Mouse (Mus musculus): ENCODE measurements around the gene Vsig2. TPM values are rescaled to one million over a fixed set of nuclear protein-coding genes. Genes with fewer than 3 reads are reported as not detected.

Vsig2 gene
- polyA plus RNA-seq, 1 experiment from 2014 or later: 57.6 TPM

GRCm38 (mm10) chr9:37568605-37569214 is 29.7 kb downstream of the Vsig2 start:
- H3K9ac ChIP-seq: no peak overlapping the region
- peak overlapping the region; percentile 30 for H3K4me2 ChIP-seq
- no peaks in the 10 kb centered on the region for H3K9me3 ChIP-seq
- H3K4me1 ChIP-seq: peaks cover 8% of the 10 kb centered on the region; the same call in 1 of the 2 replicates
- H3K27ac ChIP-seq: no peak overlapping the region
- 38% methylated on average over 4 of the region's 4 CpGs for WGBS
- peak; percentile 24; the same call in 1 of the 2 replicates for ATAC-seq (ENCODE audit: insufficient read depth, low FRiP score, low read depth)
- H3K36me3 ChIP-seq: no peaks in the 10 kb centered on the region
- H3K4me3 ChIP-seq (replicated peaks): no peak overlapping the region
- no peaks in the 10 kb centered on the region for H3K27me3 ChIP-seq (replicated peaks)

DNA sequence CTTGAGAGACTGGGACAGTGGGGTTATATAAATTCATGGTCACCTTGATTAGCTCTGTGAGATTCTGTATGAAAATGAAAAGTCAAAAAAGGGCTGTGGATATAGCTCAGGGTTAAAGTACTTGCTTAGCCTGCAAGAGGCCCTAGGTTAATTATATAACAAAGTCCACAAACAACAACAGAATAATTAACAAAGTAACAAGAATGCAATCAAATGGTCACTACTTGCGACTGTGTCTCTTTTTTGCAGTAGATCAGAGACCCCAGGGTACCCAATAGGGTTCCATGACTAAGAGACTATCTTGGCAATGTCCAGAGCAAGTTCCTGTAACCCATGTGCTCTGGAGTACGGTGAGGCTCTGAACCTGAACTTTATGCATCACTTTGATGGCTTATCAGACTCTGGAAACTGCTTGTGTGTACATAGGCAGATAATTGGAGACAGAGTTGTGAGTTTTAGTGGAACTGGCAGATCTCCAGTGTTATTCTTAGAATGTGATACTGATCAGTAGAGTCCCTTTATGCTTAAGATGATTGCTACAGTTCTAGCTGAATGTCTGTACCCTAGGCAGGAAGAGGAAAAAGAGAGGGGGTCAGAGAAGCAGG is 30.3 kb downstream of the Vsig2 start:
- Histone ChIP-seq H3K4me3 (replicated peaks) (no peak overlapping the region), H3K4me1 (peaks cover 8% of the 10 kb centered on the region; the same call in 1 of the 2 replicates), H3K9ac (no peak overlapping the region), H3K27me3 (replicated peaks) (no peaks in the 10 kb centered on the region), H3K9me3 (no peaks in the 10 kb centered on the region), H3K27ac (no peak overlapping the region), H3K36me3 (no peaks in the 10 kb centered on the region), H3K4me2 (no peak overlapping the region)
- ATAC-seq (ENCODE audit: insufficient read depth, low FRiP score, low read depth): 0 out of 2 replicates have a peak, but pooled peaks have one; percentile 17
- WGBS: 67% methylated on average over 2 of the region's 2 CpGs

GRCm38 (mm10) chr9:37572204-37572876 is 33.3 kb downstream of the Vsig2 start:
- Histone ChIP-seq H3K4me3 (replicated peaks) (no peak overlapping the region), H3K4me2 (no peak overlapping the region), H3K9me3 (no peaks in the 10 kb centered on the region), H3K9ac (no peak overlapping the region), H3K27me3 (replicated peaks) (no peaks in the 10 kb centered on the region), H3K27ac (no peak overlapping the region), H3K4me1 (peaks cover 8% of the 10 kb centered on the region; the same call in 1 of the 2 replicates), H3K36me3 (no peaks in the 10 kb centered on the region)
- ATAC-seq (ENCODE audit: insufficient read depth, low FRiP score, low read depth): no peak
- 52% methylated on average over 3 of the region's 3 CpGs for WGBS

DNA sequence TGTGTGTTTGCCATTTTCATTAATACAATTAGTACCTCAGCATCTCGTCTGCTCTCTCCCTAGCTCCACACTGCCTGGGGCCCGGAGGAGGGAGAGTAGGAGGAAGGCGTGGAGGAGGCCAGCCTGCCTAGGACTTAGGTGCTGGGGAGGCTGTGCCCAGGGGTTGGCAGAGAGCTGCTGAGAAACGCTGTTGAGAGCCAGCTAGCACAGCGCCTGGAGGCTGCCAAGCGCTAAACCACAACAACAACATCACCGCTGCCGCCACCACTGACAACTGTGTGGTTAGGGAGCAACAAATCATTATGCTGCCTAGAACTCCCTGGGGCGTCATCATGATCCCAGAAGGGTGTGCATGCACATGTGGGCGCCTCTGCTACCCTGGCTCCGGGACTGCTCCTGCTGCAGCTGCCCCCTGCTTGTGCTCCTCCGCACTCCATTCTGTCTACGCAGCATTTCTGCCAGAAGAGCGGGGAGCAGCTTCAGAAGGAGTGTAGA is 37.4 kb downstream of the Vsig2 start:
- no peak for ATAC-seq (ENCODE audit: insufficient read depth, low FRiP score, low read depth)
- no peaks in the 10 kb centered on the region for H3K4me1 ChIP-seq
- H3K27me3 ChIP-seq (replicated peaks): no peaks in the 10 kb centered on the region
- H3K36me3 ChIP-seq: no peaks in the 10 kb centered on the region
- H3K9ac ChIP-seq: no peak overlapping the region
- no peak overlapping the region for H3K4me3 ChIP-seq (replicated peaks)
- no peak overlapping the region for H3K4me2 ChIP-seq
- H3K27ac ChIP-seq: no peak overlapping the region
- no peaks in the 10 kb centered on the region for H3K9me3 ChIP-seq
- 34% methylated on average over 14 of the region's 14 CpGs for WGBS

- ATAC-seq (ENCODE audit: insufficient read depth, low FRiP score, low read depth): no peak
- 89% methylated on average over 5 of the region's 5 CpGs for WGBS
- Histone ChIP-seq H3K4me2 (no peak overlapping the region), H3K9me3 (no peaks in the 10 kb centered on the region), H3K27ac (no peak overlapping the region), H3K9ac (no peak overlapping the region), H3K4me1 (no peaks in the 10 kb centered on the region), H3K27me3 (replicated peaks) (no peaks in the 10 kb centered on the region), H3K4me3 (replicated peaks) (no peak overlapping the region), H3K36me3 (no peaks in the 10 kb centered on the region)
These were observed 44.5 kb downstream of the Vsig2 start for GRCm38 (mm10) chr9:37583594-37583993.

DNA sequence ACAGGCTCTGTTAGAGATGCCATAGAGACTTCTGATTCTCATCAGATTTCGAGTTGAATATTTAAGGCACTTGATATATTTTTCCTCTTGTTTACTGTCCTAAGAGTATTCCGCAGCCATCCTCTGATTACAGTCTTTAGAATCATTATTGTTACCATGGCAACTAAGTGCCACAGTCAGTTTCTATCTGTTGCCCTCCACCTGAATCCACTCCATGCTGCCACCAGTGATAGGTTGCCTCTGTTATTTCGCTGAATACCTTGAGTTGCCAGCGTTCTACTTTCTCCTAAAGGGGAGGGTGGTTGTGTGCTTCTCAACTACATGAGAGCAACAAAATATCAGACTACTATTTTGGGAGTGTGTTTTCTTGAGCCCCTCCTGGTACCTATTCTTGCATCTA is 47.7 kb downstream of the Vsig2 start:
- H3K27ac ChIP-seq: no peak overlapping the region
- no peak for ATAC-seq (ENCODE audit: insufficient read depth, low FRiP score, low read depth)
- H3K4me1 ChIP-seq: no peaks in the 10 kb centered on the region
- no peak overlapping the region for H3K9ac ChIP-seq
- no peak overlapping the region for H3K4me2 ChIP-seq
- H3K36me3 ChIP-seq: no peaks in the 10 kb centered on the region
- H3K4me3 ChIP-seq (replicated peaks): no peak overlapping the region
- 73% methylated on average over 4 of the region's 4 CpGs for WGBS
- no peaks in the 10 kb centered on the region for H3K9me3 ChIP-seq
- H3K27me3 ChIP-seq (replicated peaks): no peaks in the 10 kb centered on the region

DNA sequence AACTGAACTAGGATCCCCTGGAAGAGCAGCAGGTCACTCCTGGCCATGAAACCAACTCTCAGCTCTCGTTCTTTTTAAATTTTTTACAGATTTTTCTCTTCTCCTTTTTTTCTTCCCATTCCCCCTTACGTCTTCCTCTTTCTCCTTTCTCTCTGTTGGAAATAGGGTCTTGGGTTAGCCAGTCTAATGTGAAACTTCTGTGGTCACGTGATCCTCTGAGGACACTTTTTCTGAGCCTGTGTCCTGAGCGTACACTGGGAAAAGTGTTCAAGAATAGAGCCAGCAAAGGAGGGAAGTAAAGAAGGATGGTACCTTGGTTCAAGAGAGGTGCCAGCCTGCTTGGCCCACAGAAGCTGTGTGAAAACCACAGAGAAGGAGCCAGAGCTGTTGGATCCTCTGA is 51.3 kb downstream of the Vsig2 start:
- no peak for ATAC-seq (ENCODE audit: insufficient read depth, low FRiP score, low read depth)
- no peaks in the 10 kb centered on the region for H3K9me3 ChIP-seq
- H3K27me3 ChIP-seq (replicated peaks): no peaks in the 10 kb centered on the region
- H3K36me3 ChIP-seq: no peaks in the 10 kb centered on the region
- H3K27ac ChIP-seq: no peak overlapping the region
- H3K4me1 ChIP-seq: no peaks in the 10 kb centered on the region
- no peak overlapping the region for H3K4me2 ChIP-seq
- WGBS: 82% methylated on average over 4 of the region's 4 CpGs
- no peak overlapping the region for H3K4me3 ChIP-seq (replicated peaks)
- H3K9ac ChIP-seq: no peak overlapping the region

- Histone ChIP-seq H3K9me3 (no peaks in the 10 kb centered on the region), H3K9ac (no peak overlapping the region), H3K4me2 (no peak overlapping the region), H3K4me1 (no peaks in the 10 kb centered on the region), H3K4me3 (replicated peaks) (no peak overlapping the region), H3K27me3 (replicated peaks) (no peaks in the 10 kb centered on the region), H3K36me3 (no peaks in the 10 kb centered on the region), H3K27ac (no peak overlapping the region)
- WGBS: 65% methylated on average over 2 of the region's 2 CpGs
- ATAC-seq (ENCODE audit: insufficient read depth, low FRiP score, low read depth): no peak
These were observed 53.0 kb downstream of the Vsig2 start for GRCm38 (mm10) chr9:37592025-37592424.

GRCm38 (mm10) chr9:37592633-37593032 is 53.6 kb downstream of the Vsig2 start:
- H3K27ac ChIP-seq: no peak overlapping the region

GRCm38 (mm10) chr9:37593690-37594089 is 54.6 kb downstream of the Vsig2 start:
- H3K4me3 ChIP-seq (replicated peaks): no peak overlapping the region
- no peaks in the 10 kb centered on the region for H3K4me1 ChIP-seq
- no peaks in the 10 kb centered on the region for H3K36me3 ChIP-seq
- no peak overlapping the region for H3K4me2 ChIP-seq
- no peaks in the 10 kb centered on the region for H3K27me3 ChIP-seq (replicated peaks)
- no peak for ATAC-seq (ENCODE audit: insufficient read depth, low FRiP score, low read depth)
- WGBS: 86% methylated on average over 3 of the region's 3 CpGs
- H3K27ac ChIP-seq: no peak overlapping the region
- H3K9me3 ChIP-seq: no peaks in the 10 kb centered on the region
- H3K9ac ChIP-seq: no peak overlapping the region

More at GRCm38 (mm10) chr9:37592633-37593032, 53.6 kb downstream of the Vsig2 start:
- Histone ChIP-seq H3K9ac (no peak overlapping the region), H3K4me1 (no peaks in the 10 kb centered on the region), H3K9me3 (no peaks in the 10 kb centered on the region), H3K4me3 (replicated peaks) (no peak overlapping the region), H3K4me2 (no peak overlapping the region), H3K36me3 (no peaks in the 10 kb centered on the region), H3K27me3 (replicated peaks) (no peaks in the 10 kb centered on the region)
- no peak for ATAC-seq (ENCODE audit: insufficient read depth, low FRiP score, low read depth)
- 53% methylated on average over 6 of the region's 6 CpGs for WGBS

Data from stomach, embryonic 15.5 days (tissue).